Mouse (Mus musculus) heart, adult 2 months (tissue): ENCODE data around the gene Spef1.

Source experiments
- CTCF ChIP-seq: fragments of 200-600 bp; IDR thresholded peaks from 2 replicates; pipeline ENCODE4 v1.8.1; 2022; ENCODE audit warnings: antibody characterized with exemption, mild to moderate bottlenecking, moderate library complexity
- EP300 ChIP-seq: fragments of 200-500 bp; IDR thresholded peaks from 2 replicates; pipeline ENCODE4 v1.6.1; 2011; ENCODE audit warnings: low read depth, low read length, control low read depth; ENCODE audit not compliant: insufficient read depth
- POLR2A ChIP-seq: fragments of 200-500 bp; IDR thresholded peaks from 2 replicates; pipeline ENCODE4 v1.6.1; 2011; ENCODE audit warnings: mild to moderate bottlenecking, low read depth, low read length, control low read depth; ENCODE audit not compliant: insufficient read depth

GRCm38 (mm10) chr2:131215941-131216858 is 29.1 kb upstream of the Spef1 start:
- TF ChIP-seq CTCF = no peak
- TF ChIP-seq POLR2A = peak; percentile 51; the same call in 1 of the 2 replicates
- TF ChIP-seq EP300 = peak; percentile 89
